In the genomic region with DNA sequence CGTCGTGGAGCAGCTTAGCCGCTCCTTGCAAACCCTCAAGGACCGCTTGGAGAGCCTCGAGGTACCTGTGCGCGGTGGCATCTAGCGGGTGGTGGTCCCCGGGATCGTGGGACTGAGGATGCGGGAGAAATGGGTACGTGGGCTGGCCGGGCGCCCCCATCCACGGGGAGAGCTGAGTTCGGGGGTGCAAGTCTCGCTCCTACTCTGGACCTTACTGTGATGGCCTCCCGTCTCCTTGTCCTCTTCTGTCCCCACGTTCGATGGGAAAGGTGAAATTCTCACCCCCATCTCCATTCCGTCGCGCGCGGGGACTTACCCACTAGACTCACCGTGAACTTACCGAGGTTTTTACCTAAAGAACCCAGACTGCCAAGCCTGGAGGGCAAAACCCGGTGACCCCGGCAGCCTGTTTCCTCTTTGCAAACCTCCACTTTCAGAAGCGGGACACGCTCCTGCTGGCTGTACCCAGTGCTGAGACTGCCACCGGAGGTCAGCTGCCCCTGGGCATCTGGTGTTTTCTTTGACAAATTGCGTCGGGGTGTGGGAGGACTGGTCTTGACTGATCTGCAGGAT, we compare ENCODE assay signal across 7 mouse cellular contexts. TPM values are rescaled to one million over a fixed set of nuclear protein-coding genes. Genes with fewer than 3 reads are reported as not detected.
DNase-seq lines count a peak whose midpoint lies in the region; ATAC-seq lines count a peak whose summit lies in the region.

No protein-coding gene starts in this region.

- no peak for ATAC-seq in lung, embryonic 15.5 days (ENCODE audit: borderline replicate concordance, extremely low read depth, low FRiP score, low TSS enrichment)
- no peak for ATAC-seq in forebrain, embryonic 12.5 days (ENCODE audit: low FRiP score)
- ATAC-seq in limb, embryonic 15.5 days (ENCODE audit: insufficient number of reproducible peaks, low FRiP score, low TSS enrichment, low read depth), result no peak

- no peaks in the 10 kb centered on the region for H3K36me3 ChIP-seq in lung, embryonic 15.5 days
- H3K36me3 ChIP-seq in forebrain, embryonic 12.5 days (replicated peaks), result no peaks in the 10 kb centered on the region
- H3K36me3 ChIP-seq in limb, embryonic 15.5 days, result no peaks in the 10 kb centered on the region

- no peaks in the 10 kb centered on the region for H3K9me3 ChIP-seq in lung, embryonic 15.5 days
- H3K9me3 ChIP-seq in forebrain, embryonic 12.5 days, result no peaks in the 10 kb centered on the region
- H3K9me3 ChIP-seq in limb, embryonic 15.5 days, result no peaks in the 10 kb centered on the region

- 7% methylated on average over 34 of the region's 34 CpGs for WGBS in lung, embryonic 15.5 days
- 2% methylated on average over 34 of the region's 34 CpGs for WGBS in forebrain, embryonic 12.5 days
- 5% methylated on average over 34 of the region's 34 CpGs for WGBS in limb, embryonic 15.5 days

- no peak for DNase-seq in lung, postnatal 4 days
- DNase-seq in testis, postnatal 10 days (ENCODE audit: low spot score), result peak; percentile 49
- no peak for DNase-seq in left cerebral cortex, adult 18-20 months (ENCODE audit: low spot score in 2 of 2)
- no peak for DNase-seq in layer of hippocampus, postnatal 14 days (ENCODE audit: low spot score in 2 of 2)

- H3K4me2 ChIP-seq in lung, embryonic 15.5 days, result peak overlapping the region; percentile 56; the same call in 1 of the 2 replicates
- peak overlapping the region; percentile 63 for H3K4me2 ChIP-seq in forebrain, embryonic 12.5 days
- peak overlapping the region; percentile 62 for H3K4me2 ChIP-seq in limb, embryonic 15.5 days

- H3K4me3 ChIP-seq in lung, embryonic 15.5 days, result peak overlapping the region; percentile 32
- peak overlapping the region; percentile 43 for H3K4me3 ChIP-seq in forebrain, embryonic 12.5 days (replicated peaks)
- peak overlapping the region; percentile 39 for H3K4me3 ChIP-seq in limb, embryonic 15.5 days

- H3K4me1 ChIP-seq in lung, embryonic 15.5 days, result peaks cover 15% of the 10 kb centered on the region; the same call in 1 of the 2 replicates
- H3K4me1 ChIP-seq in forebrain, embryonic 12.5 days, result peaks cover 48% of the 10 kb centered on the region
- H3K4me1 ChIP-seq in limb, embryonic 15.5 days, result peaks cover 27% of the 10 kb centered on the region

- H3K27me3 ChIP-seq in lung, embryonic 15.5 days, result peaks cover 74% of the 10 kb centered on the region
- peaks cover 56% of the 10 kb centered on the region for H3K27me3 ChIP-seq in forebrain, embryonic 12.5 days
- peaks cover 82% of the 10 kb centered on the region for H3K27me3 ChIP-seq in limb, embryonic 15.5 days

- H3K27ac ChIP-seq in lung, embryonic 15.5 days, result no peak overlapping the region
- no peak overlapping the region for H3K27ac ChIP-seq in forebrain, embryonic 12.5 days
- no peak overlapping the region for H3K27ac ChIP-seq in limb, embryonic 15.5 days

- H3K9ac ChIP-seq in lung, embryonic 15.5 days, result no peak overlapping the region
- peak overlapping the region; percentile 49; the same call in 1 of the 2 replicates for H3K9ac ChIP-seq in forebrain, embryonic 12.5 days
- H3K9ac ChIP-seq in limb, embryonic 15.5 days, result no peak overlapping the region

RNA-seq across cellular contexts. Expression of gene Nptx2, which starts 0.8 kb away (rescaled TPM):
- polyA plus RNA-seq in lung, embryonic 15.5 days (2015; fragmentation: Nextera tagmentation; extraction: Ambion mirVana), result 0.15 and 0.42 TPM in 2 replicates
- polyA plus RNA-seq in forebrain, embryonic 12.5 days (2016; fragmentation: Nextera tagmentation; extraction: Ambion mirVana), result 2.5 and 3.3 TPM in 2 replicates
- 1.4 and 1.7 TPM in 2 replicates for polyA plus RNA-seq in limb, embryonic 15.5 days (2015; fragmentation: Nextera tagmentation; extraction: Ambion mirVana)
- total RNA-seq in left cerebral cortex, adult 18-20 months (2021), result 100 to 1,000 TPM in 1 of 2 experiments, 10 to 100 TPM in 1; 87.1 to 143 TPM
- total RNA-seq in layer of hippocampus, postnatal 14 days (2021), result 10 to 100 TPM; 64.2 to 68.9 TPM
